ENCODE assay signal across 20 mouse cellular contexts in genomic region chr11:6647831-6648724, GRCm38 (mm10). TPM values are rescaled to one million over a fixed set of nuclear protein-coding genes. Genes with fewer than 3 reads are reported as not detected.
A peak's percentile ranks its signal among the peaks of the same experiment; 100 is the strongest.
DNase-seq lines count a peak whose midpoint lies in the region; ATAC-seq and TF ChIP-seq lines count a peak whose summit lies in the region.
"Had no signal": no experiment of that assay in that cellular context is flagged by ENCODE, and none has a peak within 500 bp of the region (broad histone marks: within the 10 kb centered on the region; RNA-seq: fewer than 3 reads in every experiment).

No protein-coding gene starts in this region.

- H3K4me3 ChIP-seq in spleen, adult 2 months (ENCODE audit: extremely low read depth, insufficient read depth, insufficient read length): no peak overlapping the region
- H3K4me3 ChIP-seq in stomach, postnatal 0 days (ENCODE audit: low read depth, low read length): no peak overlapping the region
- H3K4me3 ChIP-seq: heart, embryonic 10.5 days had no signal

- 52% methylated on average over 9 of the region's 9 CpGs for WGBS in spleen, adult 2 months
- WGBS in stomach, postnatal 0 days: 59% methylated on average over 9 of the region's 9 CpGs

- H3K9me3 ChIP-seq in stomach, postnatal 0 days (ENCODE audit: control insufficient read depth, low read length): no peaks in the 10 kb centered on the region
- H3K9me3 ChIP-seq: heart, embryonic 10.5 days had no signal

- no peak for ATAC-seq in stomach, postnatal 0 days (ENCODE audit: low FRiP score, low TSS enrichment)

- no peak overlapping the region for H3K27ac ChIP-seq in spleen, adult 2 months (ENCODE audit: insufficient read depth, low read length)
- H3K27ac ChIP-seq in stomach, postnatal 0 days (replicated peaks): no peak overlapping the region
- H3K27ac ChIP-seq: heart, embryonic 10.5 days had no signal

- H3K36me3 ChIP-seq in spleen, adult 2 months (ENCODE audit: control insufficient read depth, insufficient read depth, low read length): no peaks in the 10 kb centered on the region
- H3K36me3 ChIP-seq in stomach, postnatal 0 days (ENCODE audit: control insufficient read depth, insufficient read depth, low read length): no peaks in the 10 kb centered on the region
- H3K36me3 ChIP-seq: heart, embryonic 10.5 days had no signal

- TF ChIP-seq EP300 in stomach, postnatal 0 days (optimal IDR thresholded peaks at IDR 0.05): no peak

- DNase-seq in heart, adult 11 months: peak; percentile 83
- no peak for DNase-seq in heart, postnatal 4 days
- DNase-seq in spleen, adult 2 months (ENCODE audit: low read depth in 1 of 2, low spot score in 2 of 2): no peak
- DNase-seq in spleen, postnatal 4 days (ENCODE audit: low spot score in 2 of 2): no peak
- peak; percentile 61 for DNase-seq in ZHBTc4 (ENCODE audit: low read depth, low spot score)
- no peak for DNase-seq in stomach, postnatal 0 days (ENCODE audit: low spot score)
- DNase-seq in kidney, adult 11 months: no peak
- no peak for DNase-seq in testis, postnatal 10 days (ENCODE audit: low spot score)
- DNase-seq: adrenal gland, adult 2 months; lung, adult 2 months; right cerebral cortex, postnatal 14 days; thymus, postnatal 4 days had no signal

- no peaks in the 10 kb centered on the region; the same call in 1 of the 2 replicates for H3K4me1 ChIP-seq in spleen, adult 2 months (ENCODE audit: control insufficient read depth, insufficient read depth, insufficient read length)
- no peaks in the 10 kb centered on the region for H3K4me1 ChIP-seq in stomach, postnatal 0 days (replicated peaks; ENCODE audit: control insufficient read depth, insufficient read depth)
- H3K4me1 ChIP-seq: heart, embryonic 10.5 days had no signal

- no peaks in the 10 kb centered on the region for H3K27me3 ChIP-seq in spleen, adult 2 months (ENCODE audit: control insufficient read depth, insufficient read depth, low read length)
- no peaks in the 10 kb centered on the region for H3K27me3 ChIP-seq in stomach, postnatal 0 days (ENCODE audit: control insufficient read depth, insufficient read depth, low read length)

- no peak overlapping the region for H3K9ac ChIP-seq in stomach, postnatal 0 days (ENCODE audit: low read length)

- TF ChIP-seq CTCF in spleen, adult 2 months (IDR thresholded peaks at IDR 0.05; ENCODE audit: extremely low read depth, insufficient read depth, insufficient read length, insufficient replicate concordance): peak; percentile 20; the same call in 1 of the 2 replicates
- peak; percentile 51 for TF ChIP-seq CTCF in stomach, postnatal 0 days (IDR thresholded peaks at IDR 0.05; ENCODE audit: low read depth)

- no peak for TF ChIP-seq POLR2A in spleen, adult 2 months (IDR thresholded peaks at IDR 0.05; ENCODE audit: low read depth, low read length)

- H3K4me2 ChIP-seq in stomach, postnatal 0 days (replicated peaks; ENCODE audit: low read depth): no peak overlapping the region

RNA-seq across cellular contexts. Expression of gene Wap, which starts 9.6 kb away (rescaled TPM):
- total RNA-seq in heart, postnatal 4 days (2021): not detected
- not detected in 2 replicates for polyA plus RNA-seq in spleen, adult 2 months (2012; rRNA removed)
- polyA plus RNA-seq in stomach, postnatal 0 days (2015; fragmentation: Nextera tagmentation; extraction: Ambion mirVana): 2.6 and 5.3 TPM in 2 replicates
- total RNA-seq: adrenal gland, adult 2 months; layer of hippocampus, postnatal 25 days; megakaryocyte, adult 5-6 weeks had no signal
- polyA plus RNA-seq: adrenal gland, adult 2 months; frontal cortex, adult 2 months; heart, embryonic 10.5 days; hindbrain, embryonic 11.5 days; kidney, embryonic 14.5 days; limb, embryonic 11.5 days; lung, adult 2 months; stomach, embryonic 14.5 days had no signal

RNA-seq across cellular contexts. Expression of gene Ramp3, which starts 10.2 kb away (rescaled TPM):
- total RNA-seq in heart, postnatal 4 days (2021): 1 to 10 TPM; 3.6 to 3.7 TPM
- polyA plus RNA-seq in spleen, adult 2 months (2012; rRNA removed): 2.4 and 13.7 TPM in 2 replicates
- 11.6 and 12.8 TPM in 2 replicates for polyA plus RNA-seq in stomach, postnatal 0 days (2015; fragmentation: Nextera tagmentation; extraction: Ambion mirVana)

RNA-seq across cellular contexts. Expression of gene Tbrg4, which starts 22.2 kb away (rescaled TPM):
- total RNA-seq in heart, postnatal 4 days (2021): 100 to 1,000 TPM; 105 to 108 TPM
- 88.6 and 125 TPM in 2 replicates for polyA plus RNA-seq in spleen, adult 2 months (2012; rRNA removed)
- 29.3 and 31.2 TPM in 2 replicates for polyA plus RNA-seq in stomach, postnatal 0 days (2015; fragmentation: Nextera tagmentation; extraction: Ambion mirVana)

RNA-seq across cellular contexts. Expression of gene Nacad, which starts 42.2 kb away (rescaled TPM):
- total RNA-seq in heart, postnatal 4 days (2021): 1 to 10 TPM; 1.7 to 2.5 TPM
- polyA plus RNA-seq in spleen, adult 2 months (2012; rRNA removed): 0.37 and 0.60 TPM in 2 replicates
- polyA plus RNA-seq in stomach, postnatal 0 days (2015; fragmentation: Nextera tagmentation; extraction: Ambion mirVana): 7.3 and 7.4 TPM in 2 replicates
- total RNA-seq: megakaryocyte, adult 5-6 weeks had no signal

Comparison
In these comparisons a context has a peak if more than half of its experiments do, and no peak if none do; other contexts are left out.
1. DNase-seq: peak in heart, adult 11 months (single experiment) and ZHBTc4 (single experiment); none in heart, postnatal 4 days (single experiment), spleen, adult 2 months (0 of 2), spleen, postnatal 4 days (0 of 2), stomach, postnatal 0 days (single experiment), kidney, adult 11 months (single experiment) and testis, postnatal 10 days (single experiment).